Mouse (Mus musculus): ENCODE measurements around the gene Sergef. TPM values are rescaled to one million over a fixed set of nuclear protein-coding genes. Genes with fewer than 3 reads are reported as not detected.

Sergef gene
- polyA plus RNA-seq, 1 experiment from 2014 or later = 16.8 TPM

DNA sequence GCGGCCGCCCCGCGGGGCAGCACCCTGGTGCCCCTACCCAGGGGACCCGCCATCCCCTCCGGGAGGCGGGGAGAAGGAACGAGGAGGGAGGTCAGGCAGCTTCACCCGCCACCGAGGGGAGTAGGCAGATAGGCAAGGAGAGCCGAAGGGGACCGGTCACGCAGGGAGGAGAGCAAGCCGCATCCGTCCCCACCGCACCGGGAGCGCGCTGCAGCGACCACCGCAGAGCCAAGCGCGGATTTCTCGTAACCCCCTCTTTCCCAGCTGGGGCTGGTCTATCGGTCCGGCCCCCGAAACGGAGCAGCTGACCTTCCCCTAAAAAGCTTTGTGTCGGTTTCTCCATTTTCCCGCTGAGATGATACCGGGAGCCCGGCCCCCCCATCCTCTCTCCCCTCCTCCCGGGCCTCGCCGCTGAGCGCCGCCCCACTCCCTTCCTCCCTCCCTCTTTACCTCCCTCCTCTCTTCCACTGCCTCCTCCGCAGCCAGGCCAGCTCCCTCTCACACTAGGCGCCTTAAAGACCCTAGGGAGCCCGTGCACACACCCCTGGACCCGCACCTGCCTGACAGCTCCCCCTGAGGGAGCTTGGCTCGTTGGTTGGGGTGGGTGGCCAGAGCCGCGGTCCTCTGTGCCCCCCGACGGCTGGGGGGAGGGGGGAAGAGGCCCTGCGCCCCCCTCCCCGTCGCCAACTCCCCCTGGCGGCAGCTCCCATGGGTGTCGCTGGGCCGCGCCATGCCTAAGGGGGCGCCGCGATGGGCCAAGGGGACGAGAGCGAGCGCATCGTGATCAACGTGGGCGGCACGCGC is 242.5 kb downstream of the Sergef start:
- peak; percentile 50 for ATAC-seq (replicated peaks; ENCODE audit: low FRiP score, low TSS enrichment, low read depth)
- Histone ChIP-seq H3K4me1 (replicated peaks; ENCODE audit: control insufficient read depth, insufficient read depth, low read length) (0 out of 2 replicates have a peak, but pooled peaks cover 3% of the 10 kb centered on the region), H3K4me2 (ENCODE audit: low read length) (peak overlapping the region; percentile 78), H3K36me3 (ENCODE audit: control insufficient read depth, insufficient read depth, low read length) (no peaks in the 10 kb centered on the region), H3K9ac (ENCODE audit: low read length) (no peak overlapping the region), H3K27ac (ENCODE audit: low read depth) (no peak overlapping the region), H3K4me3 (ENCODE audit: low read depth, low read length) (peak overlapping the region; percentile 39), H3K9me3 (ENCODE audit: control insufficient read depth, low read length) (no peaks in the 10 kb centered on the region), H3K27me3 (replicated peaks; ENCODE audit: control insufficient read depth, insufficient read depth, low read length) (peaks cover 76% of the 10 kb centered on the region)
- WGBS = 2% methylated on average over 64 of the region's 64 CpGs
- DNase-seq (ENCODE audit: low spot score) = no peak

DNA sequence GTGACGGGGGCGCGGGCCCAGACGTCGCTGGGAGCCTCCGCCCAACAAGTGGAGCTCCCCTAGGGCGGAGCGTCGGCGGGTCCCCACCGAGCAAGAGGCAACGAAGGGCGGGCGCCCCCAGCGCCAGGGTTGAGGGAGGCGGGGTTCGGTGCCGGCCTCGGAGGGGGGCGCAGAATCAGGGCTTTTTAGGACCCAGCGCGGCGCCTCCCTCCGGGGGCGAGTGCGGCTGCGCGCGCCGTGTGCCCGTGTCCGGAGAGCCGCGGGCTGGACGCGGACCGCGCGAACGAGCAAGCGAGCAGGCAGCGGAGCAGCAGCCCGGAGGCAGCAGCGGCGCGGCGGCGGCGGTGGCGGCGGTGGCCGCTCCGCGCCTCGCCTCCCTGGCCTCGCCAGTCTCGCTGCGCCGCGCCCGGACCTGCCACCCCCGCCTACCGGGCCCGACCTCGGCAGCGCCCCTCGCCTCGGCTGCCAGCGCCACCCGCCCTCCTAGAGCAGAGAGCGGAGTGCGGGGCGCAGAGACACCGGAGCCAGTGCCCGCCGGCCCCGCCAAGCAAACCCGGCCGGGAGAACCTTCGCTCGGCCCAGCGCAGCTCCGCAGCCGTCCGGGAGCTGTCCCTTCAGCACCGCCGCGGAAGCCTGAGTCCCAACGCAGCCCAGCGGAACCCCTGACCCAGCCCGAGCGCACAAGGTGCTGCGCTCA is 243.2 kb downstream of the Sergef start, which contains the start of gene Kcnc1:
Gene Kcnc1, plus strand, starts transcription at position 267 of the 697 bp plus-strand sequence.
- Histone ChIP-seq H3K9ac (ENCODE audit: low read length) (no peak within 1 kb of the TSS), H3K4me2 (ENCODE audit: low read length) (peak within 1 kb of the TSS; percentile 78), H3K36me3 (ENCODE audit: control insufficient read depth, insufficient read depth, low read length) (no peaks in the 10 kb centered on the region), H3K4me1 (replicated peaks; ENCODE audit: control insufficient read depth, insufficient read depth, low read length) (0 out of 2 replicates have a peak, but pooled peaks cover 3% of the 10 kb centered on the region), H3K9me3 (ENCODE audit: control insufficient read depth, low read length) (no peaks in the 10 kb centered on the region), H3K4me3 (ENCODE audit: low read depth, low read length) (peak within 1 kb of the TSS; percentile 39), H3K27me3 (replicated peaks; ENCODE audit: control insufficient read depth, insufficient read depth, low read length) (peaks cover 76% of the 10 kb centered on the region), H3K27ac (ENCODE audit: low read depth) (no peak within 1 kb of the TSS)
- peak; percentile 78 for ATAC-seq (replicated peaks; ENCODE audit: low FRiP score, low TSS enrichment, low read depth)
- peak; percentile 96 for DNase-seq (ENCODE audit: low spot score)
- under 1% methylated on average over 70 of the region's 93 CpGs for WGBS

DNA sequence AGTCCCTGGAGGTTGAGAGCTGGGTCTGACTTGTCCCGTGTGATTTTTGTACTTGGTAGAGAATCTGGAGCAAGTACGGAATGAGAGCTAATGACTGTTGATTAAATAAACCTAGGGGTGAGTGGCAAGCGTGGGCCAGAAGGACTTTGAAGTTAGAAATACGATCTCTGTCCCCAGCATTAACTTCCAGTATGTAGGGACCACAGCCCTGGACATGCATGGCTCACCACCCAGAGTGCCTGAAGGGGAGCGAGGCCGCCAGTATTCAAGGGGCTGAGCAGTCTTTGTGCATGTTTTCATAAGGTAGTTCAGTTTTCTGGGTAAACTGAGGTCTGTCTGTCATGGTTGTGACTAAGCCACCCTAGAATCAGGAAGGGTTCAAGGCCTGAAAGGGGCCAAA is 244.0 kb downstream of the Sergef start:
- H3K27ac ChIP-seq (ENCODE audit: low read depth) = no peak overlapping the region
- 0 out of 2 replicates have a peak overlapping the region, but pooled peaks have one; percentile 39 for H3K4me3 ChIP-seq (ENCODE audit: low read depth, low read length)
- WGBS = 33% methylated on average over 6 of the region's 6 CpGs

DNA sequence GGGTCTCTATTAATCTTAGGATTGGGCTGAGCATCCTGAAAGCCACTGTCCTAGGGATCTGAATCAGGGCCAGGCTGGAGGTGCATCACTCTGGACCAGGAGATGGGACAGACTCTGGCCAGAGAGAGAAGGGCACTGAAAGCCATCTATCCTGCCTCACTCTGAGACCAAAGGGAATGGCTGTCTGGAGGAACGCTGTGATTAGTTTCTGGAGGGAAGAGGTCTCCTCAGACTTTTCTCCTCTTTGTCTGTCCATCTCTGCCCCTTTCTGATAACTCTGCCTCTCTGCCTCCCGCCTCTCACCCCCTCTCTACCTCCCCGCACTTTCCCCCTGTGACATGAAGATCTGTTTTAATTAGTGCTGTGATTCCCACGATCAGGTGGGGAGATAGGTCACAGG is 244.7 kb downstream of the Sergef start:
- peaks cover 69% of the 10 kb centered on the region for H3K27me3 ChIP-seq (replicated peaks; ENCODE audit: control insufficient read depth, insufficient read depth, low read length)
- ATAC-seq (replicated peaks; ENCODE audit: low FRiP score, low TSS enrichment, low read depth) = no peak
- no peak overlapping the region for H3K27ac ChIP-seq (ENCODE audit: low read depth)
- H3K4me3 ChIP-seq (ENCODE audit: low read depth, low read length) = no peak overlapping the region
- H3K4me1 ChIP-seq (replicated peaks; ENCODE audit: control insufficient read depth, insufficient read depth, low read length) = 0 out of 2 replicates have a peak, but pooled peaks cover 3% of the 10 kb centered on the region
- H3K9me3 ChIP-seq (ENCODE audit: control insufficient read depth, low read length) = no peaks in the 10 kb centered on the region
- WGBS = 60% methylated on average over 4 of the region's 4 CpGs
- no peak overlapping the region for H3K4me2 ChIP-seq (ENCODE audit: low read length)
- no peak for DNase-seq (ENCODE audit: low spot score)
- H3K36me3 ChIP-seq (ENCODE audit: control insufficient read depth, insufficient read depth, low read length) = no peaks in the 10 kb centered on the region
- H3K9ac ChIP-seq (ENCODE audit: low read length) = no peak overlapping the region

More for the DNA sequence above, 244.0 kb downstream of the Sergef start:
- DNase-seq (ENCODE audit: low spot score) (no peak), ATAC-seq (replicated peaks; ENCODE audit: low FRiP score, low TSS enrichment, low read depth) (no peak)
- Histone ChIP-seq H3K9ac (ENCODE audit: low read length) (no peak overlapping the region), H3K4me2 (ENCODE audit: low read length) (peak overlapping the region; percentile 78), H3K27me3 (replicated peaks; ENCODE audit: control insufficient read depth, insufficient read depth, low read length) (peaks cover 75% of the 10 kb centered on the region), H3K9me3 (ENCODE audit: control insufficient read depth, low read length) (no peaks in the 10 kb centered on the region), H3K4me1 (replicated peaks; ENCODE audit: control insufficient read depth, insufficient read depth, low read length) (0 out of 2 replicates have a peak, but pooled peaks cover 3% of the 10 kb centered on the region), H3K36me3 (ENCODE audit: control insufficient read depth, insufficient read depth, low read length) (no peaks in the 10 kb centered on the region)

DNA sequence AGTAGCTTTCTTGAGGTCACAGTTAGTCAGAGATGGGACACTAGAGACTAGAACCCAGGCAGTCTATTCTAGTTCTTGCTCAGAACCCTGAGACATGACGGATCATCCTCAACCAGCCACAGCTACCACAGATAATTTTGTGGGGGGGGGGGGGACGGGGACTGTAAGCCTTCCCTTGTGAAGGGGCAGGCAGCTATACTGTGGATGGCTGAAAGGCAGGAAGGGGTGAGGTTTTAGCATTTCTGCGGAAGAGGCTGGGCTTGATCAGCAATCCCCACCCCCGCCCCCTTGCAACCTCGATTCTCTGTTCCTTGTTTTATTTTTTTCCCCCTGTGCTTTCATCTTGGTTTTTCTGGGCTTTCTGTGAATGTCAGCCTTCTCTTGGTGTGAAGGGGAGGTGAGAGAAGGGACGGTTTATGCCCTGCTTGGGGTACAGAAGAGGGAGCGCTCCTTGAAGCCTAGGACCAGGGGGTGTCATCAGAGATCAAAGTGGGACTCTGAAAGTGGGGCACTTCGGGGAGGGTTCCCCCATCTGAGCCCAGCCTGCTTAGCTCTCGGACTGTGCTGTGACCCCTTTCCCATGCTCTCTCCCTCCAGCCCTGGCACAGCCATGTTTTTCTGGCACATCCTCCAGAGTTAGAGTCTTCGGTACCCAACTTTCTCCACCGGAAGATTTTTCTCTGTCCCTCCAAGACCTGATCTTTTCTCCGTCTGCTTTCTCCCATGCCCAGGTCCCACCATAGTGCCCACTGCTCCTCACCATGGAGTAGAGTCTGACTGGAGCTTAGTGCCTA is 245.7 kb downstream of the Sergef start:
- peaks cover 59% of the 10 kb centered on the region for H3K27me3 ChIP-seq (replicated peaks; ENCODE audit: control insufficient read depth, insufficient read depth, low read length)
- 0 out of 2 replicates have a peak, but pooled peaks cover 3% of the 10 kb centered on the region for H3K4me1 ChIP-seq (replicated peaks; ENCODE audit: control insufficient read depth, insufficient read depth, low read length)
- H3K4me2 ChIP-seq (ENCODE audit: low read length) = no peak overlapping the region
- WGBS = 36% methylated on average over 12 of the region's 12 CpGs
- DNase-seq (ENCODE audit: low spot score) (no peak), ATAC-seq (replicated peaks; ENCODE audit: low FRiP score, low TSS enrichment, low read depth) (no peak)
- no peak overlapping the region for H3K9ac ChIP-seq (ENCODE audit: low read length)
- H3K4me3 ChIP-seq (ENCODE audit: low read depth, low read length) = no peak overlapping the region
- no peaks in the 10 kb centered on the region for H3K36me3 ChIP-seq (ENCODE audit: control insufficient read depth, insufficient read depth, low read length)
- no peaks in the 10 kb centered on the region for H3K9me3 ChIP-seq (ENCODE audit: control insufficient read depth, low read length)
- H3K27ac ChIP-seq (ENCODE audit: low read depth) = no peak overlapping the region

Other genes starting within 250 kb of the Sergef start
- 0.35 and 0.98 TPM in 2 replicates for gene Kcnc1, start 243.3 kb downstream of the Sergef start, polyA plus RNA-seq (2014; fragmentation: Nextera tagmentation; extraction: Ambion mirVana)
- 0.31 and 0.42 TPM in 2 replicates for gene Tph1, start 32.7 kb upstream of the Sergef start, polyA plus RNA-seq (2014; fragmentation: Nextera tagmentation; extraction: Ambion mirVana)
- gene Saal1, start 70.9 kb upstream of the Sergef start, polyA plus RNA-seq (2014; fragmentation: Nextera tagmentation; extraction: Ambion mirVana) = 35.2 and 39.8 TPM in 2 replicates
- gene Saa3, start 75.9 kb upstream of the Sergef start, polyA plus RNA-seq (2014; fragmentation: Nextera tagmentation; extraction: Ambion mirVana) = 0.35 and 0.99 TPM in 2 replicates
- gene Saa4, start 92.8 kb upstream of the Sergef start, polyA plus RNA-seq (2014; fragmentation: Nextera tagmentation; extraction: Ambion mirVana) = not detected in 2 replicates
- gene Saa1, start 103.2 kb upstream of the Sergef start, polyA plus RNA-seq (2014; fragmentation: Nextera tagmentation; extraction: Ambion mirVana) = 1.4 and 2.0 TPM in 2 replicates
- gene Saa2, start 112.0 kb upstream of the Sergef start, polyA plus RNA-seq (2014; fragmentation: Nextera tagmentation; extraction: Ambion mirVana) = 0.45 and 1.1 TPM in 2 replicates
- gene Hps5, start 156.3 kb upstream of the Sergef start, polyA plus RNA-seq (2014; fragmentation: Nextera tagmentation; extraction: Ambion mirVana) = 18.8 and 20.9 TPM in 2 replicates
- 48.7 and 52.9 TPM in 2 replicates for gene Gtf2h1, start 156.3 kb upstream of the Sergef start, polyA plus RNA-seq (2014; fragmentation: Nextera tagmentation; extraction: Ambion mirVana)
- 2,451 TPM in 2 replicates for gene Ldha, start 201.7 kb upstream of the Sergef start, polyA plus RNA-seq (2014; fragmentation: Nextera tagmentation; extraction: Ambion mirVana)
- gene Ldhc, start 221.4 kb upstream of the Sergef start, polyA plus RNA-seq (2014; fragmentation: Nextera tagmentation; extraction: Ambion mirVana) = not detected in 2 replicates